Mouse (Mus musculus) ES-Bruce4 (cell line): ENCODE measurements around the gene Tbxa2r.

Experiments used
- CTCF ChIP-seq: IDR thresholded peaks from one replicate; pipeline ENCODE4 v1.8.1; 2011; ENCODE audit warnings: low read depth, low read length
- EP300 ChIP-seq: IDR thresholded peaks from 2 replicates; pipeline ENCODE4 v1.6.1; 2011; ENCODE audit warnings: low read depth, low read length; ENCODE audit not compliant: insufficient read depth
- POLR2A ChIP-seq: IDR thresholded peaks from one replicate; pipeline ENCODE4 v1.8.1; 2011; ENCODE audit warnings: low read length; ENCODE audit not compliant: insufficient read depth

GRCm38 (mm10) chr10:81323791-81324530 lies 4.6 kb upstream of the Tbxa2r start:
- TF ChIP-seq CTCF (no peak), POLR2A (no peak), EP300 (no peak)
